Mouse (Mus musculus) heart, postnatal 36 days (tissue): ENCODE measurements around the gene Tshr. TPM values are rescaled to one million over a fixed set of nuclear protein-coding genes. Genes with fewer than 3 reads are reported as not detected.
"Not testable (repeated sequence)": the region's sequence is repeated elsewhere in the genome, so short reads cannot be mapped to it uniquely, and the experiment has no call there.

ENCODE experiments used
- DNase-seq, 2 experiments: peaks; one replicate each; pipeline ENCODE4 v3.0.0; 2021 to 2022
- intact Hi-C: fragments of 180-260 bp; cut with DNase I; formaldehyde crosslinking; loops from one replicate; pipeline ENCODE4 v1.15.1; 2025
- total RNA-seq, 2 experiments: library from RNA; stranded (reverse); gene quantifications; 2 replicates each; pipeline ENCODE4 v1.2.3; 2021

Tshr gene
- total RNA-seq = under 1 TPM in 1 of 2 experiments, not detected in 1; 0.33 TPM

DNA sequence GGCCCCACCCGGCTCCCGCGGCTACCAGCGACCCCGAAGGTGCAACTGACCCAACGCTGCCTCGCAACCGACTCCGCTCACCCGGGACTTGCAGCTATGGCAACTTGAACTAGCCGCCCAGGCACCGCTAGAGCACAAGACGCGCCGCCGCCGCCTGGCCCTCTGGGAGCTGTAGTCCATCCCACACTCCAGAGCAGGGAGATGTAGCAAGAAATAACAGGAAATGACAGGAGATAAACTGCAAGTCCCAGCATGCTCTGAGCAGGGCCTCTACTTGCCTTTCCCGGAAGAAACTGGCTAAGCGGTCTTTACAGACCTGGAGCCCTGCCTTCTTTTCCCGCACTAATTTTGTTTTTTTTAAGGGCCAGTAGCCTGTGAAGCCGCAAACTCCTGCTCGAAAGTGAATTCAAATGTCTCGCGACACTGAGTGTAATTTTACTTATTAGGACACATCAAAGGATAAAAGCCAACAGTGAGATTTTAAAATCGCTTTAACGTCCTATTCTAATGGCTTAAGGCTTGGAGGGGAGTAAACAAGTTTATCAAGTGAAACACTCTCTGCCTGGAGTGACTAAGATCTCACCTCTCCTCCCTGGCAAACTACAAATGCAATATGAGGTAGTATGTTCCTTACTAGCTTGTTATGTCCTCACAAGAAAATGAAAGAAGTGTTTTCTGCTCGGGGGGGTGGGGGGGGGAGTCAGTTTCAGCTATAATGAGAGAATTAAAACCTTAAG lies at the start of gene Tshr, which contains the start of gene Cep128:
Gene Tshr (plus strand): TSS at position 283 of the 737 bp plus-strand sequence.
Gene Cep128 (minus strand): TSS at position 129 of the 737 bp plus-strand sequence.
- peak; percentile 88 for DNase-seq
- intact Hi-C loops = loop anchor here (10.0 kb wide), 1 partner anchor 200 kb away; no protein-coding TSS in a partner anchor

DNA sequence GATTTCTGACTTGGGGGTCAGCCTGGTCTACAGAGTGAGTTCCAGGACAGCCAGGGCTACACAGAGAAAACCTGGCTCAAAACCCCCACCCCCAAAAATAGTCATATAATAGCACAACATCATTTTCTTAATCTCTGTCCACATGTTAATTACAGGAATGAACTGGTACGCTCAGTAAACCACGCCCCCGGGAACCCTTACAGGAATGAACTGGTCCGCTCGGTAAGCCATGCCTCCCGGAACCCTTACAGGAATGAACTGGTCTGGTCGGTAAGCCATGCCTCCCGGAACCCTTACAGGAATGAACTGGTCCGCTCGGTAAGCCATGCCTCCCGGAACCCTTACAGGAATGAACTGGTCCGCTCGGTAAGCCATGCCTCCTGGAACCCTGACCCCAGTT lies 45.7 kb upstream of the Tshr start:
- DNase-seq, intact Hi-C loops: not testable (repeated sequence)

DNA sequence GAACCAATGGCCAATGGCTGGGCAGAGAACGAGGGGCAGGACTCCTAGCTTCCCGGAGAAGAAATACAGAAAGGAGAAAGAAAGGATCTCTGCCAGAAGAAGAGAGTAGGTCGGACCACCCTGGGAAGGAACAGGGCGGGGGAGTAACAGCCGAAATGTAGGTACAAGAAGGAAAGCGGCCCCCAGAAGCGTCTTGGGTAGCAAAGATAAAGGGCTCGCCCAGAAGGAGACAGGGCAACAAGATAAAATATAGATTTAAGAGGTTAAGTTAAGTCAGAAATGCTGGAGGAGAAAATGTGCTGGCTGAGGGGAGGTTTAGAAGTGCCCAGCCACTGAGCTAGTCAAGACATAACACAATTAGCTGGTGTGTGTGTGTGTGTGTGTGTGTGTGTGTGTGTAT lies 30.6 kb upstream of the Tshr start:
- intact Hi-C loops = no loop called here
- no peak for DNase-seq

DNA sequence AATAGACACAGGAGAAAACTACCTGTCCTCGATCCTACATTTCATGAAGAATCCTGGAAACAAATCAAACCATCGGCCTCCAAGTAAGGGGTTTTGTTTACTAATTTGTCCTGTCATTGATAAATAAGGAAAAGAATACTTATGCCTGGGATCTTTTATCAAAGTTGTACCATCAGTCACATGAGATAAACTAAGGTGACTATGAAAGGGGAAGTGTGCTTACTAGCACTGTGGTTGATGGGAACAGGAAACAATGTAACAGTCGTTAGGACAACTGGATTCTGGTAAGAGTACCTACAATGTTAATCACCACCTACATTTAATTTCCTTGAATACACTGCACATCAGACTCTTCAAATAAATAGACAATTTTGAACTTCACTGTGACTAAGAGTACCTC lies 15.2 kb upstream of the Tshr start:
- DNase-seq = no peak
- intact Hi-C loops = no loop called here

DNA sequence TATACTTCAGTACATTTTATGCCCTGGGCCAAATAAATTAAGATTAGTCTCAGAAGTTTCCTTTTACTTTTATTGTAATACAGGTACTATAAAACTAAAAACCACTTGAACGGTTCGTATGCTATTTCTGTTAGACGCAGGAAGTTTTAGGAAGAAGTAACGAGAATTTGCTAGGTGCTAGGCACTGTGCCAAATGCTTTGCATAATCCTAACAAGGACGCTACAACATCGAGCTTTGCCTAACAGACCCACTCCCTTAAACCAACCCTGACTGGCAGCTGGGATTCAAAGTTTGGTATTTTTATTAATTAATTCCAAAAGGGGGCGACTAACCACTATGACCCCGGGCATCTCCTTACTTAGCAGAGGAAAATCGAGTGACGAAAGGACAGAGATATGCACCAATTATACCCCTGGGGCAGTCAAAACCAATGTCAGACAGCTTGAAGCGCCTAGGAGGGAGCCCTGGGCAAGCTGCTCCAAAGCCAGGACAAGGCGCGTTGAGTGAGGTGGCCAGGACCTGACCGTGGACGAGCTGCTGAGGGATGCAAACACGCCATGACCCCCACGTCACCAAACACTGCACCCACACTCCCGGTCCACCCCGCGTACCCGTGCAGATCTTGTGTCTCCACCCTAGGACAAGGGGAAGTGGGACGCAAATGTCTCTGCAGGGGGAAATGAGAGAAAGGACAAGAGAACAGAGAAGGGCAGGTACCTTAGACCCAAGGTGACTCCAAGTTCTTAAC lies 673 bp upstream of the Tshr start:
- peak in 1 of 2 experiments; percentile 1 for DNase-seq
- intact Hi-C loops = loop anchor here (10.0 kb wide), 1 partner anchor 201 kb away; no protein-coding TSS in a partner anchor

DNA sequence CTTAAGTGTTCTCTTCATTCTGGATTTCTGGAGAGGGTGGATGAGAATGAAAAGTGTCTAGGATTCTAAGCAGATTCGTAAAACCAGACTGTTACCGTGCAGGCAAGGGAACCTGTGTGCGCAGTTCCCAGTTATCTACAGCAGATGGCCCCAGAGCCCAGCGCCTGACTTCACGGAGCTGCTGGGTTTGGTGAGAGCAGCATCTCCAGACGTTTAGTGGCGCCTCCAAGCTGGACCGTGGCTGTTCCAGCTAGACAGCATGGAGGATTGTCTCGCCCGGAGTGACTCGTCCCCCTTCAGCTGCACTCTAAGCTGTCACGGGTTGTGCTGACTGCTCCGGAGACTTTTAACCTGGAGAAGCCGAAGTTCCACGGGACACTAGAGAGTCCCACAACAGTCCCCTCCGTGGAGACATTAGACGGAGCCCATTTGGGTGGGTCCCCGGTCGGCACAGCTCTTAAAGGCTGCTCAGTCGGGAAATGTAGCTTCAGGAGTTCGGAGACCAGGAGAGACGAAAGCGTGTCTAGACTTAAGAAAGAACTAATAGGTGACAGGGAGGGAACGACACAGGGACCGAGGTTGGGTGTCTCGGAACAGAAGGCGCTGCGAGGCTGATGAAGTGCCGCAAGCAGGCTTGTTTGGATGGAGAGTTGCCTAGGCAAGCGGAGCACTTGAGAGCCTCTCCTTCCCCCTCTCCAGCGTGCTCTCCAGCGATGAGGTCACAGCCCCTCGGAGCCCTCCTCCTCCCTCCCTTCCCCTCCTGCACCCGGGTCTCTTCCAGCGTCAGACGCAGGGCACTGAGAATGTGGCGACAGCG lies 16.1 kb downstream of the Tshr start:
- intact Hi-C loops = loop anchor here (1.0 kb wide), 1 partner anchor 399 kb away; no protein-coding TSS in a partner anchor
- peak; percentile 47 to 63 for DNase-seq

DNA sequence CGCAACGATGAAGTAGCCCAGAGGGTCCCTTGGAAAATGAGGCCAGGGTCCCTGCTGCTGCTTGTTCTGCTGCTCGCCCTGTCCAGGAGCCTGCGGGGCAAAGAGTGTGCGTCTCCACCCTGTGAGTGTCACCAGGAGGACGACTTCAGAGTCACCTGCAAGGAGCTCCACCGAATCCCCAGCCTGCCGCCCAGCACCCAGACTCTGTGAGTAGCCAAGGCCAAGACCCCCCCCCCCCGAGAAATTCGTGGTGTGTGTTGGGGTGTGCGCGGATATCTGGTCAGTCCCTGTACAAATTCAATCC lies 16.6 kb downstream of the Tshr start:
- no peak for DNase-seq
- intact Hi-C loops = no loop called here

DNA sequence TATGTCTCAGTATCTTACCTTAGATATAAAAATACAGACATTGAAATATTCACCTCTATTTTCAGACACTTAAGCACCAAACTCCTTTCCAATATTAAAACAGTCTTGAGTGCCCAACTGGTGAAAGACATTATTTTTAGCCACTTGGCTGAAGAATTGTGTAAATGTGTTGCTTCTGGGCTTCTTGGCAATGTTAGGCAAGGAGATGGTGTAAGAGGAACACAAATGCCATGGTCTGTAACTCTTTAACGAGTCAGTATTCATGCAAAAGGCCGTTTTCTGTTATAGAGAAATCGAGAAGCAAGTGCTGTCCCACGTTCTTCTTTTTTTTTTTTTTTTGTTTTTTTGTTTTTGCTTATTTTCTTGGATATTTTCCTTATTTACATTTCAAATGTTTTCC lies 25.9 kb downstream of the Tshr start:
- intact Hi-C loops = no loop called here
- no peak for DNase-seq

DNA sequence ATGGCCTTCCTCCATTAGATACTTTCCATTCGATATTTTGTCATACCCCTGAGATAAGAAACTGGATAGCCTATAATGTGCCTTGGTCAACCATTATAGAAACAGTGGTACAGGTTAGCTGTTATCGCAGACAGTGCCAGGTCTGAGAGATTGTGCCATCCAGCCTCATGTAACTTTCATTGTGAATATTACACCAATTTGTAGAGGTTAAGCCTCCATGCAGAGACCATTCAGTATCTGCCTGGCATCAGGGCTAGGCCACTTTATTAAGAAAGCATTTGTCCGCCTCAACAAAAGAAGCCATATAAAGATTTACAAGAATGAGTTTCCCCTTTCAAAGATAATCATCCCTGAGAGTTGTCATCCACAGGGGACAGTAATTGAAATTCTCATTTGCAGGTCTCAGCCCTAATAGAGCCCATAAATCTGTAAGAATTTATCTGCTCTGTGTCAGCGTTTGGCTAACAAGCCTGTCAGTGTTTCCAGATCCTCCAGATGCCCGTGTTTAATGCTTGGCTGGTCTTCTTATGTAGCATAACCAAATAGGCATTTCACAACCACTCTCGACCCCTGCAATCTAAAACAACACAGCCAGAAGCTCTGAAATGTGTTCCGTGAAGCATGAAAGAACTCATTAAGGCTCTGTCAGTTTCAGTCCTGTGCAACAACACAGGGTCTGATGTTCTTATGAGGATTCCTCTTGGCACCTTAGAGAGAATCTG lies 28.3 kb downstream of the Tshr start:
- DNase-seq = no peak
- intact Hi-C loops = no loop called here

DNA sequence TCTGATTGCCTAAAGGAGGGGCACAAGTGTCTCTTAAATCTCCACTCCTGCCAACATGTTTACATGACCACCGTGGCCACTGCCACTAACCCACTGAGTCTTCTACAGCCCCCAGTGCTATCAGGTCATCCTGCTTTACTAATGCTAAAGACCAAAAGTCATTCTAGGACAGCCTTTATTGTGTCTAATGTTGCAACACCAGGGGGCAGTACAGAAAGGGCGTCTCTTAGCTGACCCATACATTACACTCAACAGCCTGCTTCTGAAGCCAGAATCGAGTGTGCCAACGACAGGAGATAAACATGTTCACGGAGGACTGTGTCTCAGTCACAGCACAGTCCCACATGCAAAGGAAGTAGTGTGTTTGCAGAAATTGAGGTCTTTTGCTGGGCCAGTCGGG lies 30.7 kb downstream of the Tshr start:
- no peak for DNase-seq
- intact Hi-C loops = no loop called here

DNA sequence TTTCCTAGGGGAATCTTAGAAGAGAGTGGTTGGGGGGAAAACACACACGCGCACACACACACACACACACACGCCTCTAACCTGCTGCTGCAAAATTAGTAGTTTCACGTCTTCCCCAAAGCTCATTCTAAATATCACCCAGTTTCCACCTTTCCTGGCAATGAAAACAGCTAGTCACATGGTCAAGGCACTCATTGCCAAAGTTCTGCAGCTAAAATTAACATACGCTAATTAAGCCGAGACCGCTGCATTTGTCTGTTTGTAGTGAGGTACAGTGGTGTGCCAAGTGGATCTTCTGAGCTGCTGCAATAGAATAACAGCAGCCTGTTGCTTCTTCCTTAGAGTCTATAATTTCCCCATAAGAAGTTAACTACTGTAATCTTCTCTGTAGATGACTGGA lies 32.5 kb downstream of the Tshr start:
- intact Hi-C loops = no loop called here

DNA sequence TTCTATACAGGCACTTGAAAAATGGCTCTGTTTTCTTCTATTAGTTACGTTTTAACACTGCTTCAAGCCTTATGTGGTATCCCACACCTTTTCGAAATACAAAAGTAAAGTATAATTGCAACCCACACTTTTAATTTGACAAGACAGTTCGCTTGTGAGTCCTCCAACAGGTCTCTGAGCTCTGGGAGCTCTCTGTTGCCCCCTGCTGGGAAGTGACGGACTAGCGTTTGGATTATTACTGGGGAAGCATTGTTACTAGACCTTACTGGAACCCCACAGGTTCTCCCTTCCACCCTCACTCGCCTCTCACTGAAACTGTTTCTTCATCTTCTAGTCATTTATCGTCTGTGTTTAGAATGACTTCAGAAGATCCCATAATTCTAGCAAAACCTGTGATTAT lies 34.4 kb downstream of the Tshr start:
- intact Hi-C loops = no loop called here
- peak; percentile 26 to 62 for DNase-seq

More for the DNA sequence above, 32.5 kb downstream of the Tshr start:
- DNase-seq = no peak

DNA sequence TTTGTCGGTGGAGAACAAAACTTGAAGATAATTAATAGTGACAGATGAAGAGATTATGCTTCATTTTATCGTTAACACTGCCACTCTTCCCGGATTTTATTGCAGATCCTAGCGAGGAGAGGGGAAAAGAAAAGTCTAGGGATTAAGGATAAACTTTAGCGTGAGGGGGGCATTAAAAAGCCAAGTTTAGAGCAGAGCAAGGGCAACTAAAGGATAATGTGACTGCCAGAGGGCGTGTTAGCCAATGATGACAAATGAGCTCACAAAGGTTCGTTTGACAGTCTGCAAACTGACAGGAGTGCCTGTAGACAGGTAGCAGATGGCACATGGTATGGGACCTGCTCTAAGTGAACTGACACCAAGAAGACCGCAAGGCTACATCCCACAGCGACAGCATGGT lies 36.9 kb downstream of the Tshr start:
- intact Hi-C loops = no loop called here
- DNase-seq = no peak

DNA sequence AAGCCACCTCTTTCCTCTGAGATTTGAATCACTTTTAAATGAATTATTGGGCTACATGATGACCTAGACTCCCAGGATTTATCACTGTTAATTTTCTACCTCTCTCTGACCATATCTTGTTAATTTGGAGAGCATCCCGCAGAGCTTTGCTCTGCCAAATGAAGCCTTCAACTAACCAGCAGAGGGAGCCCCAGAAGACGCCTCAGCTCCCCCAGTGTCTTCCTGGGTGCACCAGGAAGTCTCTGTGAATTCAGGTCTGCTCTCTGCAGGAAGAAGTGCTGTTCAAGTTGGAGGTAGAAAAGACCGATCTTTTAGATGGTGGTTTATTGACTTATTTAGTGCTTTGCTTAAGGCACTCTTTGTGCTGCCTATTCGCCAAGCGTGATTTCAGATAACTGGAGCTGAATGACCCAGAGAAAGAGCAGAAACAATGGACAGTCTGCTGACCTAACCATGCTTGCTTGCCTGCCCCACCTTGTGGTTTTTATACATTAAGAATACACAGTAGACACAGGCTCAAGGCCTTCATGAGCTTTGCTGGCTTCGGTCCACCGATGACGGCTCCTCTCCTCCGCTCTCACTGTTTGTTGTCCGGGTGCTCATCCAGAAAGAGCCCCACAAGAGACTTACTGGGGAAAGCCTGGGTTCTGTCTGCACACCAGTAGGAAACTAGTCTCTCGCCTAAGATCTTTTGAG lies 38.9 kb downstream of the Tshr start:
- intact Hi-C loops = loop anchor here (1.0 kb wide), 1 partner anchor 376 kb away; no protein-coding TSS in a partner anchor
- no peak for DNase-seq

DNA sequence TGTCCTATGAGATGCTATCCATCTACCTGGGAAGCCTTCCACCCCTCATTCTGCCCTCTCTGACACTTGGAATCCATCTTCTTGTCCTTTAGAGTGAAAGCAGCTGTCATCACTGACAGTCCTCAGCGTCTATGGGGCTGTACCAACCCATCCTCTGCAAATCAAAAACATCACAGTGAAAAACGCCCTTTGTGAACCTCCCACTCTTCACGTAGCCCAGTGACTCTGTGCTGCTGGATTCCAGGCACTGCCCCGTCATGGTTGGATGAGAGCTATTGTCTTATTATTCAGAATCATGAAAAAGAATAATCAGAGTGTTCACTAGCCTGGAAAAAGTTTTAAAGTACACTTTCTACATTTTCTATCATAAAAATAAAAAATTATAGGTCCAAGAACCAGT lies 42.1 kb downstream of the Tshr start:
- DNase-seq = no peak
- intact Hi-C loops = no loop called here

DNA sequence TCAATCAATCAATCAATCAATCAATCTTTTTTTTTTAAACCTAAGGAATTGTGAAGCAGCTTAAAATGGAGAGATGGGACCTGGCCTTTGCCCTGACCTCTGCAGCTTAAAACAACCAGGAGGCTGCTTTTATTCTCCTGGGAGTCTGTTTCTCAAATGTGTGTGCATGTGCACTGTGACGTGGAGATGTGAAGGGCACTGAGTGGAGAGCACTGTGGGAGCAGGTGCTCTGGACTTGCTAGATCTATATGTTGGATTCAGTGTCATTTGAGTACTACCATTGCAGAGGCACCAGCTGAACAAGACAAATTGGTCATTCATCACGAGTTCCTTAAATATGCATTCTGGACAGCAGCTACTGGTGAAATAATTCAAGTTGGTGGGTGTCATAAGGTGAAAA lies 42.8 kb downstream of the Tshr start:
- no peak for DNase-seq
- intact Hi-C loops = no loop called here

DNA sequence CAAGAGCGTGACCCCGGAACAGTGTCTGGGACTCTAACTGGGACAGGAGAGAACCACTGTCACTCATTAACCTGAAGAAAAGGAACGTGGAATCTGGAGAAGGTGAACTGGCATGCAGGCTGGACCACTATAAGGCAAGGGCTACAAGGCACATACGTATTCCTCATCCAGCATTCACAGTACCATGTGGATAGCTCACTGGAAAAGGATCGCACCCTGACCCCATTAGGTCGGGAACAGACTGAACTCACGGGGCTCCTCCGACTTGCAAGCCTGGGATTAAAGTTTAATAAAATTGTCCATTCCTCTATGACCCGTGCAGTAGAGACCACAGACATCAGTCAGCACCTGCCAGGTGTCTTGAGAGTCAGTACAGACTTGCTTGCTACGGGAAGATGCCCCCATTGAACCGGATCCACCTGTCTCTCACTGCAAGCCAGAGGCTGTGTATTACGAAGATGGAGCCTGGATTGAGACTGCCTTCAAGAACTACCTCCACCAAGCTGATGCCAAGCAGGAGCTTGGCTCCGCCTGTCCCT lies 97.9 kb downstream of the Tshr start:
- no peak for DNase-seq
- intact Hi-C loops = no loop called here

DNA sequence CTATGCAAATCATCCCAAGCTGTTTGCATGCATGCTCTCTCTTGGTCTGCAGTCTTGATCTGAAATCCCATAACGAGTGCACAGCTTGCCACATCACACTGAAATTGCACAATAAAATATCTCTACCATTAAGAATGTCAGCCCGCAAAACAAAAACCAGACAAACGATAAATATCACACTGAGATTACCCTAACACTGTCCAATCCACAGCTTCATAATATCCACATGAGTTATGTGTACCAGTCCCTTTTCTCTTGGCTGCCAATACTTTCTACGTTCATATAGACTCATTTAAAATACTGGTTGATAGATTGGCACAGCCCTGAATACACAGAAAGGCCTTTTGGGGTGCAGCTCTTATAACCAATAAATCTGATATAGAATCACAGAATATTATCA lies 102.0 kb downstream of the Tshr start:
- intact Hi-C loops = no loop called here
- DNase-seq = no peak

DNA sequence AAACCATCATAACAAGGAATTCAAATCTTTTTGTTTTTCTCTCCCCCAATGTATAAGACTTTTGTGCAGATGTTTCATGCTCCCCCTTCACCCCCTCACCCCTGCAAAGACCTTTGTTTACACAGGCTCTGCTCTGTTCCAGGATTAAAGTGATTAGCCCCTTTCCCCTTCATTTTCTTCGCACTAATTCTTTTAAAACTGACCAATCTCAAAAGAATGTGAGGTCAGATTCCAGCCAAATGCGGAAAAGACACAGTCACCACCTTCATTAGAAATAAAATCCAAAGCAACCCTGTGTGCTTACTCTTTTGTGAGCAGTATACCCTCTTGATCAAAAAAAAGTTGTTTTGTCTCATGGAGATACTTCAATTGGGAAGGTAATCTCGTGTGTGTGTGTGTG lies 104.0 kb downstream of the Tshr start:
- no peak for DNase-seq
- intact Hi-C loops = no loop called here
